Mouse (Mus musculus) monocyte, adult 59 days (primary cell): Measurements from ENCODE around the gene Ppy. TPM values are rescaled to one million over a fixed set of nuclear protein-coding genes. Genes with fewer than 3 reads are reported as not detected.

Source experiments
- total RNA-seq, 2 experiments: library from RNA; stranded (reverse); gene quantifications; one replicate each; pipeline ENCODE4 v1.2.4; 2023

Ppy gene
- not detected for total RNA-seq

DNA sequence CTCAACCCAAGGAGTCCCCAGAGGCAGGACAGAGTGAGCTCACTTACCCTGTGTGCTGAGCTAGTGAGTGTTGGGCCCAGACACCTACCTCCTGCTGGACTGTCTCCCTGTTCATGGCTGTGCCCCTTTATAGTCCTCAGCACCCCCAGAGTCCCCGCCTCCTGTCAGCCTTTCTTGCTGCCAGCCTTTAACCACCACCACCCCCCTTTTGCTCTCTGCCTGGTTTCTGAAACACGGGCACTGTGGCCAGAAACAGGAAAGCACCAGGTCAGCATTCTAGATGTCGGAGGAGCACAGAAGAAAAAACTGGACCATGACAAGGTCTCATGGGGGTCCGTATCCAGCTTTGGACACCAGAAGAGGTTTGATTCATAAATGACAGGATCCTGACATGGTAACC lies at the start of gene Ppy:
TSS of gene Ppy (minus strand) at position 101 of the 400 bp plus-strand sequence.

DNA sequence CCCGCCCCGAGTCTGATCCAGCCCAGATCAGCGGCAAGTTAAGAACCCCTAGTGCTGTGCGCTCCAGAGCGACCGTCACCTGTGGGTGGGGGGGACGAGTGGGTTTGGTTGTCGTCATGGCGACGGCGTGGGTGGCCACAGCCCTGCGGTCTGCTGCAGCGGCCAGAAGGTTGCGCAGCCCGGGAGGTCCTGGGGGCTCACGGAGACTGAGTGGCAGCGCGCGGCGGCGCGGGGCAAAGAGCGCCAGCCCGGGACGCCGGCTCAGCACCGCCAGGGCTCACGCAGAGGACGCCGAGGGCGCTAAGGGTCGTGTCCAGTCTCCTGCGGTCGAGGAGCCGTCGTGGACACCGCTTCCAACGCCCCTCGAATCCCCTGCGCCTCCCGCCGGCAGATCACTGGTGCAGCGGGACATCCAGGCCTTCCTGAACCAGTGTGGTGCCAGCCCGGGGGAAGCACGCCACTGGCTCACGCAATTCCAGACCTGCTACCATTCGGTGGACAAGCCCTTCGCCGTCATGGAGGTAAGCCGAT lies 44.4 kb upstream of the Ppy start, which contains the start of gene Nags:
TSS of gene Nags (plus strand) at position 43 of the 531 bp plus-strand sequence.

DNA sequence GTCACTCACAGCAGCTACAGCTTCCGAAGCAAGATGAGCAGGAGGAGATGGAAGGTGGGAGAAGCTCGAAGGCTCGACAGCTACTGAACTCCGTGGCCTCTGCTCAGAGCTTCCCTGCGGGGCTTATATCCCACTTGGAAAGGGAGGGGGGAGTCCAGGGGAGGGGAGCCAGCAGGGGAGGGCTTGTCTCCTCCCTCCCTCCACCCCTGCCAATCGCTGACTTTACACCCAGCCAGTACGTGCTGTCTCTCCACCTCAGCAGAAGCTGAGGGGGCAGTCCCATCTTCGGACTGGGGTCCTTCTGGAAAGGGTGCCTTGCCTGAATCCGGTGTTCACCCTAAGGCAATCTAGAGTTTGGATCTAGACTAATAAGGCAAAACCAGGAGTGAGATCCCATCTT lies 6.6 kb upstream of the Ppy start, which contains the start of gene Pyy:
TSS of gene Pyy (minus strand) at position 101 of the 400 bp plus-strand sequence.

DNA sequence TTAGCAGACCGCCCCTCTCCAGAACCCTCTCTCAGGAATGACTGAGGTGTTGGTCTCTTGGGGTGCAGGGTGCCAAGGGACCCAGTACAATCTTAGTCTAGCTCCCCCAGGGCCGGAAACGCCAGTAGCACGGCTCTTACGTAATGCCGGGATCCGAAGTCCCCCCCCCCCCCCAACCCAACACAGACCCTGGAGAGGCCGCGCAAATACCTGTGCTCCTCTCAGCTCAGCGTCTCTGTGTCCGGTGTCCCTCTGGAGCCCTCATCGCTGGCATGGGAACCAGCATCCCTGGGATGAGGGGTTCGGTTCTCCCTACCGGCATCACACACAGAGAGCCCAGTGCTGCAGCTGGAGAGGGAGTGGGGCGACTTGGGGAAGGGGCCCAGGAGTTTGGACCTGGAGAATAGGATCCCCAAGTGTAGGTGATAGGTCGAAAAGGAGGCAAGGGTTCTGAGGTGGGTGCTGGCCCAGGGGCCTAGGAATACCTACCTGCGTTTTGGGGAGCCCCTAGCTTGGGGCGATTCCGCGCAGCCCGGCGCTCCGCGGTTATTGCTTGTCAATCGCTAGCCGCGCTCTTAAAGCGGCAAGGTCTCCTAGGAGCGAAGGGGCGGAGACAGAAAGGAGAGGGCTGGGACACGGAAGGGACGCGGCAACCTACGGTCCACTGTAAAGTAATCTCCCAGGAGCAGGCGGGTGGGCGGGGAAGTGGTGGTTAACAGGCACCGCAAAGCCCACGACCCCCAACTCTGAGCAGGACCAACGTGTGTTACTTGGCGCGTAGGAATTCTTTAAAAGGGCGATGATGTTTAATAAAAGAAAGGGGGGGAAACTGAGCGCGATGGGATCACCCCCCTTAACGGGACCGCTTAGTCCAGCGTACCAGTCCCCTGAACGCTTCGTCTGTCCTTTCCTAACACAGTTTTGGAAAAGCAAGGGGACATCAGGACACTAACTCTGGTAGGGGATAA lies 12.9 kb downstream of the Ppy start, which contains the start of gene Mpp2:
TSS of gene Mpp2 (minus strand) at position 585 of the 968 bp plus-strand sequence.

Other genes starting within 250 kb of the Ppy start
- gene Meox1, start 206.9 kb downstream of the Ppy start, total RNA-seq, result under 1 TPM; 0.21 to 0.55 TPM
- not detected for gene Sost, start 134.3 kb downstream of the Ppy start, total RNA-seq
- not detected for gene Cfap97d1, start 117.0 kb downstream of the Ppy start, total RNA-seq
- 100 to 1,000 TPM; 133 to 134 TPM for gene Dusp3, start 114.3 kb downstream of the Ppy start, total RNA-seq
- gene Mpp3, start 72.9 kb downstream of the Ppy start, total RNA-seq, result not detected
- 10 to 100 TPM; 32.8 to 33.4 TPM for gene Cd300lg, start 59.8 kb downstream of the Ppy start, total RNA-seq
- not detected for gene Mpp2, start 12.8 kb downstream of the Ppy start, total RNA-seq
- gene Pyy, start 6.5 kb upstream of the Ppy start, total RNA-seq, result not detected
- not detected for gene Nags, start 44.2 kb upstream of the Ppy start, total RNA-seq
- gene Tmem101, start 55.1 kb upstream of the Ppy start, total RNA-seq, result 10 to 100 TPM in 1 of 2 experiments, 1 to 10 TPM in 1; 8.6 to 11.6 TPM
- 10 to 100 TPM; 46.7 to 51.0 TPM for gene Lsm12, start 84.0 kb upstream of the Ppy start, total RNA-seq
- 10 to 100 TPM; 29.8 to 33.5 TPM for gene G6pc3, start 88.3 kb upstream of the Ppy start, total RNA-seq
- gene Hdac5, start 128.8 kb upstream of the Ppy start, total RNA-seq, result 100 to 1,000 TPM; 181 to 190 TPM
- under 1 TPM; 0.21 to 0.47 TPM for gene BC030867, start 147.6 kb upstream of the Ppy start, total RNA-seq
- gene Asb16, start 167.4 kb upstream of the Ppy start, total RNA-seq, result not detected
- gene Tmub2, start 183.6 kb upstream of the Ppy start, total RNA-seq, result 10 to 100 TPM; 41.5 to 47.0 TPM
- gene Atxn7l3, start 195.3 kb upstream of the Ppy start, total RNA-seq, result 10 to 100 TPM; 56.3 to 57.2 TPM
- gene Ubtf, start 218.4 kb upstream of the Ppy start, total RNA-seq, result 100 to 1,000 TPM in 1 of 2 experiments, 10 to 100 TPM in 1; 91.7 to 103 TPM